Mouse (Mus musculus) bone marrow, adult 2 months (tissue): ENCODE measurements around the gene 4930544D05Rik. TPM values are rescaled to one million over a fixed set of nuclear protein-coding genes. Genes with fewer than 3 reads are reported as not detected.

Source experiments
- H3K27ac ChIP-seq: fragments of 200-500 bp; 2 replicates; pipeline ENCODE4 v1.5.1; 2012; ENCODE audit warnings: low read depth, mild to moderate bottlenecking, control low read depth, inconsistent platforms, low read length; ENCODE audit not compliant: control insufficient read depth, poor library complexity, insufficient read depth
- H3K4me1 ChIP-seq: fragments of 200-500 bp; 2 replicates; pipeline ENCODE4 v1.6.1; 2011; ENCODE audit warnings: low read length; ENCODE audit not compliant: control insufficient read depth, insufficient read depth
- H3K4me3 ChIP-seq: fragments of 200-500 bp; replicated peaks from 2 replicates; pipeline ENCODE3; 2011; ENCODE audit warnings: mild to moderate bottlenecking, low read depth, low read length, control low read depth; ENCODE audit not compliant: control insufficient read depth
- CTCF ChIP-seq: fragments of 200-500 bp; IDR thresholded peaks from 2 replicates; pipeline ENCODE4 v1.5.1; 2011; ENCODE audit warnings: low read length, control low read depth; ENCODE audit not compliant: control insufficient read depth, insufficient read depth
- POLR2A ChIP-seq: fragments of 200-500 bp; IDR thresholded peaks from 2 replicates; pipeline ENCODE4 v1.6.1; 2011; ENCODE audit warnings: low read depth, mild to moderate bottlenecking, control low read depth, low read length, borderline replicate concordance; ENCODE audit not compliant: control insufficient read depth
- WGBS: fragments of 180-500 bp; shearing (Covaris S2); methylation state at CpG from one replicate; pipeline ENCODE4 v1.1.7; 2018; 5-methylcytosine and 5-hydroxymethylcytosine counted together
- polyA plus RNA-seq: library from polyadenylated mRNA; stranded (reverse); fragments of >200 nt; gene quantifications from 2 replicates; pipeline ENCODE4 v1.2.4, GENCODE M21; 2011; ENCODE audit warnings: low replicate concordance; ENCODE audit not compliant: missing spikeins, insufficient read depth, insufficient read length

The 4930544D05Rik gene
- polyA plus RNA-seq, 1 experiment, result not detected

- peaks cover 2% of the 10 kb centered on the region; the same call in 1 of the 2 replicates for H3K4me1 ChIP-seq
- no peak for TF ChIP-seq CTCF
- no peak for TF ChIP-seq POLR2A
- peak overlapping the region; percentile 24; the same call in 1 of the 2 replicates for H3K27ac ChIP-seq
- no peak overlapping the region for H3K4me3 ChIP-seq
- WGBS, result 64% methylated on average over 1 of the region's 1 CpGs
These were observed 22.6 kb downstream of the 4930544D05Rik start for GRCm38 (mm10) chr11:70638293-70638692.

GRCm38 (mm10) chr11:70638714-70639278 is 23.1 kb downstream of the 4930544D05Rik start, which contains the start of gene Gp1ba:
TSS of gene Gp1ba (plus strand) at chr11:70639122.
- H3K27ac ChIP-seq, result peak within 1 kb of the TSS; percentile 24; the same call in 1 of the 2 replicates
- whole genome bisulfite sequencing, result 6% methylated on average over 5 of the region's 5 CpGs
- H3K4me3 ChIP-seq, result no peak within 1 kb of the TSS
- TF ChIP-seq CTCF, result no peak
- TF ChIP-seq POLR2A, result no peak
- H3K4me1 ChIP-seq, result peaks cover 2% of the 10 kb centered on the region; the same call in 1 of the 2 replicates

DNA sequence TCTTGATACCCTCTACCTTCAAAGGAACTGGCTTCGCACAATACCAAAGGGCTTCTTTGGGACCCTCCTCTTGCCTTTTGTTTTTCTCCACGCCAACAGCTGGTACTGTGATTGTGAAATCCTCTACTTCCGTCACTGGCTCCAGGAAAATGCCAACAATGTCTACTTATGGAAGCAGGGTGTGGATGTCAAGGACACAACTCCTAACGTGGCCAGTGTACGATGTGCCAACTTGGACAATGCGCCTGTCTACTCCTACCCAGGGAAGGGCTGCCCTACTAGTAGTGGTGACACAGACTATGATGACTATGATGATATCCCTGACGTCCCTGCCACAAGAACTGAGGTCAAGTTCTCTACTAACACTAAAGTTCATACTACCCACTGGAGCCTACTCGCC is 24.3 kb downstream of the 4930544D05Rik start:
- H3K27ac ChIP-seq, result no peak overlapping the region
- no peak for TF ChIP-seq CTCF
- TF ChIP-seq POLR2A, result no peak
- H3K4me1 ChIP-seq, result peaks cover 2% of the 10 kb centered on the region; the same call in 1 of the 2 replicates
- no peak overlapping the region for H3K4me3 ChIP-seq
- WGBS, result 72% methylated on average over 8 of the region's 8 CpGs

- Histone ChIP-seq H3K4me3 (no peak overlapping the region), H3K4me1 (peaks cover 4% of the 10 kb centered on the region; the same call in 1 of the 2 replicates), H3K27ac (no peak overlapping the region)
- 72% methylated on average over 7 of the region's 7 CpGs for WGBS
- TF ChIP-seq POLR2A, result no peak
- TF ChIP-seq CTCF, result no peak
These were observed 25.6 kb downstream of the 4930544D05Rik start for GRCm38 (mm10) chr11:70641241-70641640.

DNA sequence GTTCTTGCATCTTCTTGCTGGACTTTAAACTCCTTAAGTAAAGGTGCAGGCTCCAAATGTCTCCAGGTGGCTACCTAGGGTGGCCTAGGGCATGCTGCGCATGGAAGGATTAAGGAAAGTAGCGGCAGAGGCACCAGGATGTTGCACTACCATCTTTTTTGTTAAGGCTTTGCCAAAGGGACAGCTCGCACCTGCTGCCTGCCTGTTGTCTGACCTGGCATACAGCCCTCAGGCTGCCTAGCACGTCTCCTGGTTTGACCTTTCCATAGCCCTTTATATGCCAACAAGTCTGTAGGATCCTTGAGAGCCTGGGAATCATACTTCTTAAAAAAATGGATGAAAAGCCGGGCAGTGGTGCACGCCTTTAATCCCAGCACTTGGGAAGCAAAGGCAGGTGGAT is 27.4 kb downstream of the 4930544D05Rik start:
- H3K4me3 ChIP-seq, result no peak overlapping the region
- no peak for TF ChIP-seq POLR2A
- TF ChIP-seq CTCF, result no peak
- WGBS, result 84% methylated on average over 6 of the region's 6 CpGs
- no peak overlapping the region for H3K27ac ChIP-seq
- H3K4me1 ChIP-seq, result peaks cover 4% of the 10 kb centered on the region; the same call in 1 of the 2 replicates

DNA sequence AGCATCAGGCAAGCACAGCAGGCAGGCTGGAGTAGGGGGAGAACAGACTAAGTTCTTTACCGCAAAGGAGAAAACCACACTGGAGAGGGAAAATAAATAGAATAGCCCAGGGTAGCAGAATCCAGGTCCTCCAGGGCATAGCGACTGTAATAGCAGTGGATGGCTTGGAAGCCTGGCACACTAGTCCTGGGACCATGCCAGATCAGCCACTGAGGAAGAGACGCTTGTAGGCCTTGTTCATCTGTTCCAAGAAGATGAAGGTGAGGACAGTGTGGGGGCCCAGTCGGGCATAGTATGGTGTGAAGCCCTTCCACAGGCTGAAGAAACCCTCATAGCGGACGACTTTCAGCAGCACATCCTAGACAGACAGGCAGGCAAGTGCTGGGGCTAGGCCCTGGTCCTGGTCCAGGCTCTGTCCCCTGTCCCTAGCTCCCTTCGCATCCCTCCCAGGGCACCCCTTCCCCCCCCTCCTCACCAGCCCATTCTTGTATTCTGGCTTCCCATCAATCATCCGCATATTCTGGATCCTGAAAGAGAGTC is 29.0 kb downstream of the 4930544D05Rik start:
- 93% methylated on average over 8 of the region's 8 CpGs for WGBS
- Histone ChIP-seq H3K27ac (no peak overlapping the region), H3K4me1 (peaks cover 6% of the 10 kb centered on the region; the same call in 1 of the 2 replicates), H3K4me3 (no peak overlapping the region)
- no peak for TF ChIP-seq POLR2A
- TF ChIP-seq CTCF, result no peak

- TF ChIP-seq POLR2A, result no peak
- no peak; the same call in 1 of the 2 replicates for TF ChIP-seq CTCF
These were observed 30.0 kb downstream of the 4930544D05Rik start for GRCm38 (mm10) chr11:70645461-70646258.

DNA sequence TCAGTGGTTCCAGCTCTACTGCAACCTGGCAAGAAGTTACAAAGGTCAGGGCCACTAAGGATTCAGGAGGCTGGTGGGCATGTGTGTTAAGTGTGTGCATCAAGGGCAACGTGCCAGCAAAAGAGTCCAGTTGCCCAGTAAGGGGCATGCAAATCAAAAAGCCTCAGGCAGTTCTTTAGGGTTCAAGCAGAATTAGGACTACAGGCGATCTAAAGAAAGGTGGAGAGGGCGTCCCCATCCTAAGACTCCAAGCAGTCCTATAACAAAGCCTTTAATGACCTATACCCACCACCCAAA is 30.6 kb downstream of the 4930544D05Rik start:
- no peak for TF ChIP-seq CTCF
- TF ChIP-seq POLR2A, result no peak
- H3K27ac ChIP-seq, result peak overlapping the region; percentile 95
- peaks cover 8% of the 10 kb centered on the region; the same call in 1 of the 2 replicates for H3K4me1 ChIP-seq
- 14% methylated on average over 3 of the region's 3 CpGs for WGBS
- peak overlapping the region; percentile 92 for H3K4me3 ChIP-seq

More at GRCm38 (mm10) chr11:70645461-70646258, 30.0 kb downstream of the 4930544D05Rik start:
- WGBS, result 75% methylated on average over 12 of the region's 12 CpGs
- H3K4me1 ChIP-seq, result peaks cover 7% of the 10 kb centered on the region; the same call in 1 of the 2 replicates
- H3K4me3 ChIP-seq, result peak overlapping the region; percentile 92
- no peak overlapping the region; the same call in 1 of the 2 replicates for H3K27ac ChIP-seq
